29 mouse cellular contexts compared by ENCODE assay signal in genomic region chr11:33195061-33195460, GRCm38 (mm10). TPM values are rescaled to one million over a fixed set of nuclear protein-coding genes. Genes with fewer than 3 reads are reported as not detected.
"Had no signal": no experiment of that assay in that cellular context is flagged by ENCODE, and none has a peak within 500 bp of the region (broad histone marks: within the 10 kb centered on the region; RNA-seq: fewer than 3 reads in every experiment).

No protein-coding gene starts in this region.

- H3K9me3 ChIP-seq: liver, embryonic 13.5 days had no signal

- H3K9ac ChIP-seq: kidney, embryonic 15.5 days; liver, embryonic 13.5 days; midbrain, embryonic 13.5 days had no signal

- DNase-seq: kidney, adult 8-10 months; kidney, postnatal 10 days; kidney, postnatal 36 days; layer of hippocampus, postnatal 36 days; liver, embryonic 13.5 days; lung, adult 2 months; lung, postnatal 14 days; lung, postnatal 4 days; right cerebral cortex, adult 18-20 months; right cerebral cortex, postnatal 14 days; right cerebral cortex, postnatal 4 days; thymus, adult 2 months; thymus, postnatal 14 days; thymus, postnatal 4 days had no signal

- H3K4me3 ChIP-seq: kidney, embryonic 15.5 days; left cerebral cortex, adult 2 months; liver, embryonic 13.5 days; midbrain, embryonic 13.5 days had no signal

- H3K27ac ChIP-seq: kidney, embryonic 15.5 days; left cerebral cortex, adult 2 months; liver, embryonic 13.5 days; midbrain, embryonic 13.5 days; stomach, postnatal 0 days had no signal

- H3K4me2 ChIP-seq: kidney, embryonic 15.5 days; liver, embryonic 13.5 days; midbrain, embryonic 13.5 days had no signal

- H3K36me3 ChIP-seq: kidney, embryonic 15.5 days; liver, embryonic 13.5 days; midbrain, embryonic 13.5 days had no signal

RNA-seq across cellular contexts. Expression of gene Tlx3, which starts 8.3 kb away (rescaled TPM):
- total RNA-seq: layer of hippocampus, adult 8-10 months; layer of hippocampus, postnatal 10 days; layer of hippocampus, postnatal 36 days; left cerebral cortex, adult 2 months; left cerebral cortex, postnatal 10 days; left cerebral cortex, postnatal 36 days; liver, adult 2 months; megakaryocyte progenitor cell, adult 5-6 weeks; megakaryocyte-erythroid progenitor cell, adult 5-6 weeks had no signal
- polyA plus RNA-seq: limb, embryonic 11.5 days; liver, adult 2 months; liver, embryonic 13.5 days; liver, embryonic 16.5 days; lung, adult 2 months; lung, embryonic 16.5 days; stomach, embryonic 14.5 days; stomach, postnatal 0 days had no signal

RNA-seq across cellular contexts. Expression of gene Fgf18, which starts 47.9 kb away (rescaled TPM):
- total RNA-seq: liver, adult 2 months; megakaryocyte progenitor cell, adult 5-6 weeks; megakaryocyte-erythroid progenitor cell, adult 5-6 weeks had no signal
- polyA plus RNA-seq: liver, adult 2 months had no signal
